Mouse (Mus musculus) heart, embryonic 12.5 days (tissue): ENCODE measurements around the gene Mrps21. TPM values are rescaled to one million over a fixed set of nuclear protein-coding genes. Genes with fewer than 3 reads are reported as not detected.

Experiments used
- ATAC-seq: fragments of 200-750 bp; cut with Nextera tagmentation; 2 replicates; pipeline ENCODE4 v1.8.0; 2017; ENCODE audit warnings: moderate TSS enrichment, moderate library complexity; ENCODE audit not compliant: insufficient number of reproducible peaks, low FRiP score
- H3K27ac ChIP-seq: fragments of 300-500 bp; sonication (generic); 2 replicates; pipeline ENCODE4 v1.5.1; 2016; ENCODE audit warnings: mild to moderate bottlenecking, moderate library complexity; ENCODE audit not compliant: poor library complexity, severe bottlenecking
- H3K27me3 ChIP-seq: fragments of 300-500 bp; sonication (generic); replicated peaks from 2 replicates; pipeline ENCODE4 v1.6.1; 2016; ENCODE audit warnings: mild to moderate bottlenecking, moderate library complexity
- H3K36me3 ChIP-seq: fragments of 300-500 bp; sonication (generic); 2 replicates; pipeline ENCODE4 v1.6.1; 2016; ENCODE audit warnings: mild to moderate bottlenecking, moderate library complexity
- H3K4me1 ChIP-seq: fragments of 300-500 bp; sonication (generic); replicated peaks from 2 replicates; pipeline ENCODE4 v1.6.1; 2016; ENCODE audit warnings: mild to moderate bottlenecking
- H3K4me2 ChIP-seq: fragments of 300-500 bp; sonication (generic); 2 replicates; pipeline ENCODE4 v1.6.1; 2016; ENCODE audit warnings: mild to moderate bottlenecking, moderate library complexity
- H3K4me3 ChIP-seq: fragments of 300-500 bp; sonication (generic); 2 replicates; pipeline ENCODE4 v1.5.1; 2016; ENCODE audit warnings: mild to moderate bottlenecking
- H3K9ac ChIP-seq: fragments of 300-500 bp; sonication (generic); 2 replicates; pipeline ENCODE4 v1.6.1; 2016; ENCODE audit warnings: mild to moderate bottlenecking, moderate library complexity
- H3K9me3 ChIP-seq: fragments of 300-500 bp; sonication (generic); replicated peaks from 2 replicates; pipeline ENCODE4 v1.6.1; 2016; ENCODE audit warnings: mild to moderate bottlenecking, moderate library complexity
- WGBS: fragments of 180-500 bp; shearing (Covaris S2); methylation state at CpG from one replicate; pipeline ENCODE4 v1.1.7; 2016; 5-methylcytosine and 5-hydroxymethylcytosine counted together
- polyA plus RNA-seq: library from polyadenylated mRNA; unstranded; fragments of >200 nt; fragmentation: Nextera tagmentation; extraction: Ambion mirVana; gene quantifications from 2 replicates; pipeline ENCODE4 v1.2.1, GENCODE M21; 2016

Gene Mrps21
- polyA plus RNA-seq, 1 experiment from 2014 or later = 408 TPM

DNA sequence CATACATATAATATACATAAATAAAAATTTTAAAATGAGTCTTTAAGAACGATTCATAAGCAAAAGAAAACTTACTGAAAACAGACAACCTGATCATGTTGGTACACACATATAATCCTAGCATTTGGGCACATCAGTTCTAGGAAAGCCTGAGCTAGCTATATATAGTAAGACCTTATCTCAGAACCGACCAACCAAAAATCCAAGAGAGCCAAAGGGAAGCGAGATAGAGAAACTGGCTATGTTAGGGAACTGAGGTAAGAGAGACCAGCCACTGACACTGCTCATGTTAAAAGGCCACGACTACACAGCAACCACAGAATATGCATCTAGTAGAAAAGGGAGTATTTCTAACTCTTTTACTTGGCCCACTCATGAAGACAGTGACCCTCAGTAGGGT lies 20.7 kb downstream of the Mrps21 start:
- H3K9ac ChIP-seq = no peak overlapping the region
- no peaks in the 10 kb centered on the region for H3K27me3 ChIP-seq
- H3K9me3 ChIP-seq = no peaks in the 10 kb centered on the region
- peak overlapping the region; percentile 51 for H3K27ac ChIP-seq
- peaks cover 73% of the 10 kb centered on the region for H3K36me3 ChIP-seq
- 37% methylated on average over 4 of the region's 4 CpGs for WGBS
- H3K4me2 ChIP-seq = no peak overlapping the region
- H3K4me1 ChIP-seq = peaks cover 10% of the 10 kb centered on the region
- ATAC-seq = no peak
- H3K4me3 ChIP-seq = no peak overlapping the region

DNA sequence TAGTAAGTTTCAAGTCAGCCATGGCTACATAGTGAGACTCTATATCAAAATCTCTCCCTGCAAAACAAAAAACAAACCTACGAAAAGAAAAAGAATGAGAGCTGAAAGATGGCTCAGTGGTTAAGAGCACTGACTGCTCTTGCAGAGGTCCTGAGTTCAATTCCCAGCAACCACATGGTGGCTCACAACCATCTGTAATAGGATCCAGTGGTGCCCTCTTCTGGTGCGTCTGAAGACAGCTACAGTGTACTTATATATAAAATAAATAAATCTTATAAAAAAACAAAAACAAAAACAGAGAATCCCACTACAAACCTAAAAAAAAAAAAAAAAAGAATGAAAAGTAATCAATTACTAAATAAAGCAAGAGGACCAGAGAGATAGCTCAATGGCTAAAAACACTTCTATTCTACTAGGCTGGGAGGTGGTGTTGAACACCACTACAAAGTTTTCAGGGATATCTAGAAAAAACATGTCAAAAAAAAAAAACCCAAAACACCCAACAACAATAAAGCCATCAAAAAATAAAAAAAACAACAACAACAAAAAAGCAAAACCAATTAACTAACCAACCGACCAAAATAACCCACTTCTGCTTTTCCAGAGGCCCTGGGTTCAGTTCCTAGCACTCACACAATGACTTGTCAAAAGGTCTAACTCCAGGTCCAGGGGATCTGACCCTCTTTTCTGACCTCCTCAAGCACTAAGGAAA lies 28.7 kb downstream of the Mrps21 start:
- ATAC-seq = no peak
- Histone ChIP-seq H3K9ac (no peak overlapping the region), H3K4me2 (no peak overlapping the region), H3K9me3 (no peaks in the 10 kb centered on the region), H3K4me1 (no peaks in the 10 kb centered on the region), H3K27me3 (no peaks in the 10 kb centered on the region), H3K4me3 (no peak overlapping the region), H3K27ac (no peak overlapping the region), H3K36me3 (peaks cover 79% of the 10 kb centered on the region)
- WGBS = 88% methylated on average over 3 of the region's 3 CpGs

DNA sequence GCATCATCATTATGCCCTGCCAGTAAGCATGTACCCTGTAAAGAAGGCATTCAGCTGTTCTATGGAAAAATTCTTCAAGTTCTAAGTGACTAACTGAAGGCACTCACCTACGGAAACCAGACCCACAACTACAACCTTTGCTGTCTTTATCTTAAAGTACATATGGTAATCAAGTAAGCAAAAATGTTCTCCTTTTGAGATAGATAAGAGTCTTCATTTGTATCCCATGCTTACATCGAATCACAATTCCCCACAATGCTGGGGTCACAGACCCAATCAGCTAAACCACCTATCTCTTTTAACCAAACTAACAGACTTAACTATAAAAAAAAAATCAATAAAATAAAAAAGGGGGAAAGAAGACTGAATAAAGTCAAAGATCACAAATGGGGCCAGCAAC lies 32.1 kb downstream of the Mrps21 start:
- WGBS = 86% methylated on average over 2 of the region's 2 CpGs
- no peak overlapping the region for H3K4me2 ChIP-seq

DNA sequence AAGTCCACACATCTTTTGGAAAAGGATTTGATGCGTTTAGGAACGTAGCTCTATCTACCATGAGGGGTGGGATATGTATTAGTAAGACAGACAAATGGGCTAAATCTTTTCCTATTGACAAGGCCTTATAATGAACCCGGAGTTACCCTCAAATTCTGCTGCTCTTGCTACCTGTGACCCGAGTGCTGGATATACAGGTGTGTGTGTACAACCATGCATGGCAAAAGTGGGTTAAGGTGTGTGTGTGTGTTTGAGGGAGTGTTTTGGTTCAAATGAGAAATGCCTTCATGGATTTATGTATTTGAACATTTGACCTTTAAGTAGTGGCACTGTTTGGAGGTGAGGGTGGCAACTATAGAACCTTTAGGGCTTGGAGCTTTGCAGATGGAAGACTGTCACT lies 42.3 kb downstream of the Mrps21 start:
- no peaks in the 10 kb centered on the region for H3K9me3 ChIP-seq
- peaks cover 59% of the 10 kb centered on the region for H3K36me3 ChIP-seq
- H3K4me2 ChIP-seq = no peak overlapping the region
- no peak for ATAC-seq
- 0 out of 2 replicates have a peak, but pooled peaks cover 6% of the 10 kb centered on the region for H3K4me1 ChIP-seq
- 98% methylated on average over 4 of the region's 4 CpGs for WGBS
- H3K27ac ChIP-seq = no peak overlapping the region
- H3K27me3 ChIP-seq = no peaks in the 10 kb centered on the region
- H3K4me3 ChIP-seq = no peak overlapping the region
- H3K9ac ChIP-seq = no peak overlapping the region

More for the DNA sequence above, 32.1 kb downstream of the Mrps21 start:
- Histone ChIP-seq H3K4me3 (no peak overlapping the region), H3K4me1 (no peaks in the 10 kb centered on the region), H3K9ac (no peak overlapping the region), H3K36me3 (peaks cover 77% of the 10 kb centered on the region), H3K27ac (no peak overlapping the region), H3K27me3 (no peaks in the 10 kb centered on the region), H3K9me3 (no peaks in the 10 kb centered on the region)
- no peak for ATAC-seq

DNA sequence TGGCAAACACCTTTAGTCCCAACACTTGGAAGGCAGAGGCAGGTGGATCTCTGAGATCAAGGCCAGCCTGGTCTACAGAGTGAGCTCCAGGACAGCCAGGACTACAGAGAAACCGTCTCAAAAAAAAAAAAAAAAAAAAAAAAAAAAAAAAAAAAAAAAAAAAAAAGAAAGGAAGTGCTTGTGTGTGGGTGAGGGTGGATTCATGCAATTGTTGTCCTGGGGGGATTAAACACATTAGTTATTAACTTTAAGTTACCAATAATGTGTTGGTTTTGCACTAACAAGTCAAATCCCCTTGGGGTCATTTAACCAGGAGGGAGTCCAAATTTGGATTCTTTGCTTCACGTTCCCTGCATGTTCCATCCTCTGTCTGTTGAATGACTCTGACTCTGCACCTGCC lies 45.0 kb downstream of the Mrps21 start:
- Histone ChIP-seq H3K4me1 (0 out of 2 replicates have a peak, but pooled peaks cover 6% of the 10 kb centered on the region), H3K9ac (no peak overlapping the region), H3K27me3 (no peaks in the 10 kb centered on the region), H3K9me3 (no peaks in the 10 kb centered on the region), H3K27ac (no peak overlapping the region), H3K4me3 (no peak overlapping the region), H3K4me2 (no peak overlapping the region), H3K36me3 (peaks cover 35% of the 10 kb centered on the region)
- 88% methylated on average over 2 of the region's 2 CpGs for WGBS
- ATAC-seq = no peak

DNA sequence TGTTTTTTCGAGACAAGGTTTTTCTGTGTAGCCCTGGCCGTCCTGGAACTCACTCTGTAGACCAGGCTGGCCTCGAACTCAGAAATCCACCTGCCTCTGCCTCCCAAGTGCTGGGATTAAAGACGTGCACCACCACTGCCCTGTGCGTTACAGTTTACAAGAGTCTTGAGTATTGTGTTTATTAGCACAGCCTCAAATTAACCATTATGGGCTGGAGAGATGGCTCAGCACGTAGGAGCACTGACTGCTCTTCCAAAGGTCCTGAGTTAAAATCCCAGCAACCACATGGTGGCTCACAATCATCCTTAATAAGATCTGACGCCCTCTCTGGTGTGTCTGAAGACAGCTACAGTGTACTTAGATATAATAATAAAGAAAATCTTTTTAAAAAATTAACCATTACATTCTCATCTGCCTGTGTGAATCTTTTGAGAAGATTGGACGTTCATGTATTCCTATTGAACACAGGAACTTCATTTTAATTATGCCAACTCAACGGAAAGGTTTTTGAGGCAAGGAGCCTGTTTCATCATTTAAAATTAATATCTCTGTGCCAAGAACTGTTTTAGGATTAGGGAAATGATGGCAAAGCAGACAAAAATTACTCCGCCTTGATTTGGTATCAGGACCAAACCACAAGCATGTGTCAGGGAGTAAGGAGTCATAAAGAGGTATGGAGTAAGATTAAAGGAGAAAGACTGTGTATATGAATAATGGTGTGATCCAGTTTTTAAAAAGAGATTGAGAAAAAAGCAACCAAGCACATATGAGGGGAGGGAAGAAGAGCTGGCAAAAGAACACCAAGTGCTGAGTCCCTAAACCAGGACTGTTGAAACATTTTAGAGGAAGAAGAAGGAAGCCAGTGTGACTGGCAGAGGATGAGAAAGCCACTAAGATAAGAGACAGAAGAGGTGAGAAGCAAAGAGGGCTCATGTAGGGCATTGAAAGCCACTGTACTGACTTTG lies 51.0 kb downstream of the Mrps21 start:
- Histone ChIP-seq H3K27me3 (no peaks in the 10 kb centered on the region), H3K4me2 (peak overlapping the region; percentile 66), H3K4me1 (peaks cover 21% of the 10 kb centered on the region), H3K27ac (peak overlapping the region; percentile 98), H3K9ac (peak overlapping the region; percentile 82), H3K9me3 (no peaks in the 10 kb centered on the region), H3K36me3 (0 out of 2 replicates have a peak, but pooled peaks cover 5% of the 10 kb centered on the region), H3K4me3 (peak overlapping the region; percentile 57)
- ATAC-seq = no peak
- WGBS = 37% methylated on average over 10 of the region's 10 CpGs

DNA sequence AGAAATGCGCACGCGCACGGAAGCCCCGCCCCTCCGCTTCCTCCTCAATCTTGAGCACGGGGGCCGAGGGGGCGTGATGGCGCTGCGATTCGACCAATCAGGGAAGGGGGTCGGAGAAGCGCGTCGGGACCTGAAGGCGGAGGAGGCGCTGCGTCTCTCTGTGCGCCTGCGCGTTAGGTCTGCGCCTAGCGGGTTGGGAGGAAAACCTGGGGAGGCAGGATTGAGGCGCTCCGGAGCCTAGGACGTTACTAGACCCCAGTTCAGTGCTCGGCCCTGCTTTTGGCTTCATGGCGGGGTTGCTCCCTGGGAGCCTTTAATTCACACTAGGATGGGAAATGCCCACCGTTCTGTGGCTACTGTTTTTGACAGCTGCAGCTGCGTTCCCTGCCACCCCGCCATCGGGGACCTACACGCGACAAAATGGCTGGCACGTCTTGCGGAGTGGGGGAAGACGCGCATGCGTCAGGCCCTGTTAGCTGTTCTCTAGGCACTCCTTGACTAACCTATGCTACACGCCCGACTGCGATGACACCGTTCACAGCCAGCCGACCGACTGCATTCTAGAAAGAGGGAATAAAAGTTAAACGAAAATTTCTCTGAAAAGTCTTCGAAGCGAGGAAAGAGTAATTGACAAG lies 51.9 kb downstream of the Mrps21 start:
- peak overlapping the region; percentile 98 for H3K27ac ChIP-seq
- H3K36me3 ChIP-seq = 0 out of 2 replicates have a peak, but pooled peaks cover 5% of the 10 kb centered on the region
- peak; percentile 97 for ATAC-seq
- under 1% methylated on average over 49 of the region's 49 CpGs for WGBS
- H3K9ac ChIP-seq = peak overlapping the region; percentile 82
- H3K4me3 ChIP-seq = peak overlapping the region; percentile 57
- no peaks in the 10 kb centered on the region for H3K9me3 ChIP-seq
- peak overlapping the region; percentile 66 for H3K4me2 ChIP-seq
- no peaks in the 10 kb centered on the region for H3K27me3 ChIP-seq
- peaks cover 15% of the 10 kb centered on the region for H3K4me1 ChIP-seq

DNA sequence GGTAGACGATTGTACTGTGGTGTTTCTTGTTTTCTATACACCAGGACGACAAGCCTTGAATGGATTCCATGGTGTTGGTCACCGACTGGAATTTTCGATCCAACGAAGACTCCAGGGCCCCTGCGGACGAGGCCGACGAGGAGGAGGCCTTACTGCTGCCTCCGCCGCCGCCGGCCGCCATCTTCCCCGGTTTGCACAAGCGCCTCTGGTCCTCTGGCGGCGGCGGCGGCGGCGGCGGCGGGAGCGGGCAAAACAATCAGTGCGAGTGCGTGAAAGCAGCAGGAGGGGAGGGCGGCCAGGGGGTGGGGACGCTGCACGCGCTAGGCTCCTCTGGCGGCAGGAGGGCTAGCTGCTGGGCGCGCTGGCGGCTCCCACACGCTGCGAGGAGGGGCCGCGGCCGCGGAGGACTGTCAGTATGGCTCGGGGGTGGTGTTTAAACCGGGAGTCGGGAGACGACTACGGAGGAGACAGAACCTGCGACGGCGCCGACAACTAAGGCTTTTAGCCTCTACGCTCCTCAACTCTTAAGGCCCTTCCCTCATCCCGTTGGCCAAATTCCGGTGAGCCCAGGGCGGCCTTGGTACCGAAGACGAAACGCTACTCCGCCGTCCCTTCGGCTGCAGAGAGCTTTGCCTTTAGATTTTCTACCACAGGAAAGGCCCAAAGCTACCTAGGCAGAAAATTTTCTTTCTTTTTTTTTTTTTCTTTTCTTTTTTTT lies 52.6 kb downstream of the Mrps21 start, which contains the start of gene Rprd2:
Rprd2 (minus strand) TSS at position 293 of the 718 bp plus-strand sequence.
- H3K36me3 ChIP-seq = 0 out of 2 replicates have a peak, but pooled peaks cover 5% of the 10 kb centered on the region
- H3K4me3 ChIP-seq = peak within 1 kb of the TSS; percentile 81
- peak within 1 kb of the TSS; percentile 100 for H3K27ac ChIP-seq
- H3K9ac ChIP-seq = peak within 1 kb of the TSS; percentile 94
- H3K9me3 ChIP-seq = no peaks in the 10 kb centered on the region
- no peaks in the 10 kb centered on the region for H3K27me3 ChIP-seq
- 0% methylated on average over 56 of the region's 60 CpGs for WGBS
- peak; percentile 66 for ATAC-seq
- H3K4me1 ChIP-seq = peaks cover 15% of the 10 kb centered on the region
- H3K4me2 ChIP-seq = peak within 1 kb of the TSS; percentile 76

DNA sequence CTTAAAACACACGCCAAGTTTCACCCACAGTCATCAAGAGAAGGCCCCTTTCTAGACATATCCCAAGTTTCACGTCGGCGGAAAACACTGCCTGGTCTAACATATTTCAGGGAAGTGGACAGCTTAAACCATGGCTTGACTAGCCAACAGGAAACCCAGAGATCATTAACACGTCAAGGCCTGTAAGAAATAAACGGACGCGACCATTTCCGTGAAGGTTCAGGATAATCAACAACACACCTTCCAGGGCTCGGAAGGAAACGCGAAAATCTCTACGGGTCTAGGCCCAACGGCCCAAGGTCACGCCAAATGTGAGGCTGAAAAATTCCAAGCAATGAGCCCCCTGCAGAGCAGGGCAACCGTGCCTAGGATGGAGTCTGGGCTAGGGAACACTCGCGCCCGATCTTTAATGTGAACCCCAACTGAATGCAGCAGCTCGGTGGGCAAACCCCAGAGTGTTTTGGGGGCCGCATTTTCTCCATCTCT lies 53.2 kb downstream of the Mrps21 start:
- H3K4me3 ChIP-seq = peak overlapping the region; percentile 81
- H3K27ac ChIP-seq = peak overlapping the region; percentile 100
- H3K4me2 ChIP-seq = peak overlapping the region; percentile 76
- H3K27me3 ChIP-seq = no peaks in the 10 kb centered on the region
- H3K4me1 ChIP-seq = peaks cover 15% of the 10 kb centered on the region
- 0 out of 2 replicates have a peak, but pooled peaks cover 5% of the 10 kb centered on the region for H3K36me3 ChIP-seq
- no peak for ATAC-seq
- WGBS = under 1% methylated on average over 21 of the region's 21 CpGs
- no peaks in the 10 kb centered on the region for H3K9me3 ChIP-seq
- H3K9ac ChIP-seq = peak overlapping the region; percentile 94

DNA sequence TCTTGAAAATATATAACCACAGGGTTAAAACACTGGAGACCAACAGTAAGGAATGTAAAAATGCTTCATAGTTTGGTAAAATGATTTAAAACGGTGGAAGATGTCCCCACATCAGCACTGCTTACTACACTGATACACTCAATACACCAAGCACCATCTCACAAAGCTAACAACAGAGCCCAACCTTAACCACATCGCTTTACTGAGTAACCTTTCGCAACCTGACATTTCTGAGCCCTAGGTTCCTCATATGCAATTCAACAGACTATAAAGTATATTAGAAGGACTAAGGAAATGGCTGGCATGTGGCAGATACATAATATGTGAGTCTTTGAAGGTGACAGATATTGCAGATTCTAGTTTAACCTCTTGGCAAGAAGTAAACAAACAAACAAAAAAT lies 54.6 kb downstream of the Mrps21 start:
- H3K27ac ChIP-seq = no peak overlapping the region
- H3K4me1 ChIP-seq = peaks cover 15% of the 10 kb centered on the region
- H3K9ac ChIP-seq = no peak overlapping the region
- H3K27me3 ChIP-seq = no peaks in the 10 kb centered on the region
- H3K4me2 ChIP-seq = peak overlapping the region; percentile 53
- no peak for ATAC-seq
- peak overlapping the region; percentile 15; the same call in 1 of the 2 replicates for H3K4me3 ChIP-seq
- H3K36me3 ChIP-seq = 0 out of 2 replicates have a peak, but pooled peaks cover 9% of the 10 kb centered on the region
- 93% methylated on average over 3 of the region's 3 CpGs for WGBS
- H3K9me3 ChIP-seq = no peaks in the 10 kb centered on the region
